Mouse (Mus musculus): Measurements from ENCODE around the gene Lyplal1. TPM values are rescaled to one million over a fixed set of nuclear protein-coding genes. Genes with fewer than 3 reads are reported as not detected.

The Lyplal1 gene
- 1 to 10 TPM; 2.8 to 3.2 TPM for total RNA-seq (2021)
- long read RNA-seq, experiment 1, partial matches to known transcripts = 0 of 6 reads
- long read RNA-seq, experiment 1, other reads (novel, unspliced or antisense) = 0 of 6 reads
- long read RNA-seq, experiment 2, partial matches to known transcripts = 0 of 2 reads
- long read RNA-seq, experiment 2, other reads (novel, unspliced or antisense) = 0 of 2 reads

GRCm38 (mm10) chr1:186116701-186117488, at the start of gene Lyplal1:
Gene Lyplal1, minus strand, starts transcription at chr1:186117310.
- intact Hi-C loops (cut with DNase I) = loop anchor here (10.0 kb wide), 1 partner anchor 588 kb away; the partner anchor contains the start of gene Tgfb2
- peak; percentile 97 for DNase-seq

- intact Hi-C loops (cut with DNase I) = no loop called here
- no peak for DNase-seq
Measured at GRCm38 (mm10) chr1:186163616-186164015, 46.5 kb upstream of the Lyplal1 start.

GRCm38 (mm10) chr1:186163206-186163605, 46.1 kb upstream of the Lyplal1 start:
- intact Hi-C loops (cut with DNase I) = no loop called here
- DNase-seq = peak; percentile 5 to 12

- intact Hi-C loops (cut with DNase I) = no loop called here
- no peak for DNase-seq
Measured at GRCm38 (mm10) chr1:186150376-186150775, 33.3 kb upstream of the Lyplal1 start.

GRCm38 (mm10) chr1:186145444-186145843, 28.3 kb upstream of the Lyplal1 start:
- intact Hi-C loops (cut with DNase I) = no loop called here
- peak in 1 of 2 experiments; percentile 3 for DNase-seq

DNA sequence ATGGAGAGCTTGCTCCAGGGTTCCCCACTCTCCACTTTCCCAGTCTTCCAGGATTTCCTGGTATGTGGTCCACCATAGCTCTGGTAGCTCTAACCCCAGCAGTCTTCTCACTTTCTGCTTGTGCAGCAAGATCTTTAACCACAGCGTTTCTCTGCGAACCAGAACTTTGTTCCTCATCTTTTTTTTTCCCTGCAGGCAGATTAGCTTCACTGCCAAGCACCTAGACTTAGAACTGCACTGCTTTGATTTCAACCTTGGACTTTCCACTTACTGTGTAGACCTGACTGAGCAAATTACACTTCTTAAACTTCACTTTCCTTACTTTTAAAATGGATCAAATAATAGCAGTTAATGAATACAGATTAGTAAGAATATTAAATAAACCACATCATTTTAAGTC, 23.1 kb upstream of the Lyplal1 start:
- intact Hi-C loops (cut with DNase I) = no loop called here
- DNase-seq = no peak

DNA sequence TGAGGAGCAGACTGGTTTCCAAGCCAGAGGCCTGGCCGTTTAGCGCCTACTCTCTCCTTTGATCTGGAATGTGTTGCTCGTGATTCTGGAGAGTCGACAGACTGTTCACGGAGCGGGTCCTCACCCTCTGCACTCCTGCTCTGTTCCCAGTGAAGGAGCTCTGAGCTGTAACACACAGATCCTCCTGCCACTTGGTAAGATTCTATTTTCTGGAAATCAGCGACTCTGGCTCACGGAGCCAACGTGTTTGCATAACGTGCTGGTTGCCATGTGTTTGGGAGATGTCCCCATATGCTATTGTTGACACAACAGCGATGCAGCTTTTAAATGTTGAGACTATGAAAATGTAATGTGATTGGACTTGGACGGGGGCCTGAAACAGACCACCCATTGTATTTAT, 20.8 kb upstream of the Lyplal1 start:
- no peak for DNase-seq
- intact Hi-C loops (cut with DNase I) = no loop called here

- intact Hi-C loops (cut with DNase I) = no loop called here
- DNase-seq = peak; percentile 27 to 37
Measured at GRCm38 (mm10) chr1:186136636-186137380, 19.7 kb upstream of the Lyplal1 start.

- DNase-seq = no peak
- intact Hi-C loops (cut with DNase I) = no loop called here
Measured at GRCm38 (mm10) chr1:186131465-186131864, 14.4 kb upstream of the Lyplal1 start.

DNA sequence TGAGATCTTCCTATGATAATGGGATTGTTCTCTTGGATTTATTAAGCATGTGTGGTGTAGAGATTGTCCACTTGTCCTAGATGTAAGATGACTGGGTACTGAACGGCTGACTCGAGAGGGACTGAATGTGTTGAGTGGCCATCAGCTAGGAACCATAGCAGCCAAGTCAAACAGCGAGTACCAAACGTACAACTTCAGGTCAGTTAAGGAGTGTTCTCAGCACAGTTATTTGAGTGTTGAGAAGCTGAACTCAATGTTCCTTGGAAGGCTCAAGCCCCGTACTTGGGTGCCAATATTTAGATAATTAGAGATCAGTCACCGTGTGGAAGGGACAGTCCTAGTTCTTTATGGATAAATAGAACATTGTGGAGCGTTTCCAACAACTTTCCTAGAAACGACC, 11.8 kb upstream of the Lyplal1 start:
- intact Hi-C loops (cut with DNase I) = no loop called here
- DNase-seq = no peak

DNA sequence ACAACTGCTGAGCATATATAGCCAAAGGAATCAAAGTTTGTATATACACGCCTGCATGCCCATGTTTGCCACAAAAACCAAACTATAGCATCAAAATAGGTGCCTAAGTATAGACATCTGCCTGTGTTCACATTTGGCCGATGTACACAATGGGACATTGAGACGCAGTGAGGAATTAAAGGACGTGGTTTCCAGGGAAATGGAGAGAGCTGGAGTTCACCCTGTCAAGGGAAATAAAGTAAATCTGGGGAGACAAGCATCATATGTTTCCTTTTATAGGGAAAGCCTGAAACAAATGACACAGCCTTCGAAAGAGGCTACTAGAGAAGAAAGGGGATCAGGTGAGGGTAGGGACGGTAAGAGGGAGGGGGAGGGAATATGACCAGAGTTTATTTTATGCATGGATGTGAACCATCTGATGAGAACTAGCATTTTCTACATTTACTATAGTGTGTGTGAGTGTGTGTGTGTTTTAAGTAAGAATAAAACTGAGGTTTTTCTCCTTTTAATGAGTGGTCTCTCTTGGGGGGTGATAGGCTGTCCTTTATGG, 9.3 kb upstream of the Lyplal1 start:
- intact Hi-C loops (cut with DNase I) = no loop called here
- DNase-seq = no peak

DNA sequence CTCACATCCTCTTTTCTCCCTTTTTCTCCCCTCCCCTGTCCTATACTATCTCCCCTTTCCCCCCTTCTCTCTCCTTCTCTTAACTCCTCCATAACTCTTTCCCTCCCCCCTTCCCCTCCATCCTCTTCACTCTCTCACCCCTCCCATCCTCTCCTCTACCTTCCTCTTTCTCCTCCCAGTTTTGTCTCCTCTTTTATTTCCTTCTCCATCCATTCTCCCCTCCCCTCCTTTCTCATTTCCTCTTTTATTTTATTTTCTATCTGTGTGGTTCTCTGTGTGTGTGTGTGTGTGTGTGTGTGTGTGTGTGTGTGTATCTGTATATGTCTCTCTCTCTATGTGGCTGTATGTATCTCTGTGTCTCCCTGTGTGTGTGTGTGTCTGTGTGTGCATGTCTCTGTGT, 6.6 kb upstream of the Lyplal1 start:
- DNase-seq = no peak
- intact Hi-C loops (cut with DNase I) = no loop called here

GRCm38 (mm10) chr1:186119856-186120255, 2.7 kb upstream of the Lyplal1 start:
- no peak for DNase-seq
- intact Hi-C loops (cut with DNase I) = loop anchor here (10.0 kb wide), 1 partner anchor 585 kb away; the partner anchor contains the start of gene Tgfb2

DNA sequence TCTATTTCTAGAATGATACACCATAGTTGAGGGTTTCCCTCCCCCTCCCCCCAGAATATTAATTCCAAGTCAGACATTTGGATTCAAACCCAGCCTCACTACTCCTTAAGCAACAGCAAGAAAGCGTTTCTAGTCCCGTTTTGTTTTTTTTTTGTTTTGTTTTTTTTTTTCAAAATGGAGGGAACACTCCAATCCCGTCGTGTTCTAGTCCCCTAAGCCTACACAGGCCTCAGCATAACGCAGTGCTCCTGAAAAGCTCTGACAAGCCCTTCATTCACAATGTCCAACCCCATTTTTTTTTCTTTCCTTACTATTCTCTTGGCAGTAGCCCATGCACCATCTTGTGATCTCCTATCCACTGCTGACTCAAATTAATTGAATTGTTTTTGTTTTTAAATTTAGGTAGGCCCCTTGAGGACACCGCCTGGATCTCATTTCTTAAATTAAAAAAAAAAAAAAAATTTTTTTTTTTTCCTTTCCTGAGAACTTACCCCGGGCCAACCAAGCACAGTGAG, 967 bp downstream of the Lyplal1 start:
- DNase-seq = no peak
- intact Hi-C loops (cut with DNase I) = loop anchor here (10.0 kb wide), 1 partner anchor 589 kb away; the partner anchor contains the start of gene Tgfb2

DNA sequence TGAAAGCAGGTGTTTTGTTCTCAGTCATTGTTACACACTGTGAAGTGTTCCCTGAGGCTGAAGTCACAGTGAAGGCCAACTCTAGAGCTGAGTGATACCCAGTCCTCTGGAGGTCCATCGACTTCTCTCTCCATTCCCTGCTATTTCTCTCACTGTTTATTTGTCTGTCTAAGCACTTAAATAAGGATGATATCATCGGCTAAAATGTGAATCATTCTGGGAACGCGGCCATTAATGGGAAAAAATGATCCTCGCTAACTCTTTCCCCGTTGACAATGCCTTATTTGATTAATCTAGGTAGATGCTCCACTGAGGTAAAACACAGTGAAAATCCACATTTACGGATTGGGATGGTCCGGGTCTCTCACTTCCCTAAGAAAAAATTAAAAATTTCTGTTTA, 14.8 kb downstream of the Lyplal1 start:
- peak in 1 of 2 experiments; percentile 14 for DNase-seq
- intact Hi-C loops (cut with DNase I) = no loop called here

DNA sequence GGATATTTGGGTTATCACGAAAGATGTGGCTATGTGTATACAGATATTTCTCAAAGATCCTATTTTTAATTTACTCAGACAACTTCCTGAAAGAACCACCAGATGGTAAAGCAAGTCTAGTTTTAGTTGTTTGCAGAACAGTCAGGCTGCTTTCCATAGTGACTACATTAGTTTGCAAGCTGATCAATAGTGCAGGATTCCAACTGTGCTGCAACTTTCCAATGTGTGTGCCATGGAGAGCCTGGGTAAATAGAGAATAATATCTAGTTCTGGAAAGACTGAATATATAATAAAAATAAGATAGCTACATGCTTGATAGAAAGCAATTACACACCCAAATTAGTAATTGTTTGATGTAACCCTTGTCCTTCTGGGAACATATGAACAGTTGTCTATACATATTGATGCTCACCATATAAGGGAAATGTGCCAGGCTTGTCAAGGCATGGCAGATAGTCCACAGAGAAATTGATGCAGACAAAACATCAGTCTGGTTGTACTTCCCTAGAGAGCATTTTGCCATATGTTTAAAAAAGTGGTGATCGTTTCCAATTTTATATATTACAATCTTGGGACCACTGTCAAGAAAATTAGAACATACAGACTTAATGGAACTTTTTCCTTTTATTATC, 50.7 kb downstream of the Lyplal1 start:
- no peak for DNase-seq
- intact Hi-C loops (cut with DNase I) = no loop called here

DNA sequence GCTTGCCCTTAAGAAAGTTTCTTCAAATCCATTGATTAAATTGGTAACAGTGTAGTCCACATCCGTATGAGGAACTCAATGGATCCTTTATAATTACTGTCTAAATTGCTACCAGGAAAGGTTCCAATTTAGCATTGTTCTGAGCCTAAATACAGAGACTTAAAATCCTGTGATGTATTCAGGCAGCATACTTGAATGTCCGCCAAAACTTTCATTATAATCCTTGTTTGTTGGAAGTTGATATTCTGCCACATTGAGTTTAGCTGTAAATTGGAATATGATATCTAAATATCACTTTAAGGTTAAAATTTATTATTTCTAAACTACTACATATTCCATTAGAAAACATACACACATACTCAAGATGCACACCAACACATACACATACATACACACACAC, 57.1 kb downstream of the Lyplal1 start:
- no peak for DNase-seq
- intact Hi-C loops (cut with DNase I) = no loop called here

DNA sequence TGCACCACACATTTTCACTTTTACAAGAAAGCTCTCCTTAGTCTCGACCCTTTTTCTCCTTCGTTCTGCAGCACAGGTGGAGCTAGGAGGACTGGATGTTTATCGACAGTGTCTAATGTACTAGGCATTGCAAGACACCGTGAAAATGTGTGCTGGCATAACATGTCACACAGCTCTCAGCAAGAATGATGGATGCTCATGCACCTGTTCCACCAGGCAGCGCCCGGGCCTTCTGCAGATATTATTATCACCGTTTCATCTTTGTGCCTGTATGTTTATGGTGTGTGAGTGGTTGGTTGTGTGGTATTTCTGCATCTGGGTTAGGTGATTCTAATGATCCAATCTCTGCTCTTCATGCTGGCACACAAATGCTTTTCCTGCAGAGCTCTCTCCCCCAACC, 62.9 kb downstream of the Lyplal1 start:
- intact Hi-C loops (cut with DNase I) = no loop called here

GRCm38 (mm10) chr1:186053280-186054043, 63.6 kb downstream of the Lyplal1 start:
- intact Hi-C loops (cut with DNase I) = no loop called here
- no peak for DNase-seq

More for the DNA sequence above, 62.9 kb downstream of the Lyplal1 start:
- no peak for DNase-seq
